Mouse (Mus musculus): Measurements from ENCODE around the gene Fbxw8.
A peak's percentile ranks its signal among the peaks of the same experiment; 100 is the strongest.

Gene Fbxw8

DNA sequence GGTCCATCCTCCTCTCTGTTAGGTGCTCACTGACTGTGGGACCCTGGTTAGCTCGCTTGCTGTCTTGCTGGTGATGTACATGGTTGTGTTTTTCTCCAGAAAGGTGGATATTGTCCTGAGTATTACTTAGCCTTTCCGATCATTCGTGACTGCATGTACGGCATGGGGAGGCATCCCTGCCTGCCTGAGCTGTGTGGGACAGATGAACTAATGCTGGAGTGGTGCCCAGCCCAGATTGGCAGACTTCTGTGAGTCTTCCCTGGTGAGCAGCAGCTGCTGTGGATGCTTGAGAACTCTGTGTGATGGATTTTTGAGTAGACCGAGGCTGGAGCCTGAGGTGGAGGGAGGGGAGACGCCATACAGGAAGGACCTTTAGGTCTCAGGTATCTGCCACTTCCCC is 110.4 kb downstream of the Fbxw8 start:
- no peak for DNase-seq (ENCODE audit: low spot score)

DNA sequence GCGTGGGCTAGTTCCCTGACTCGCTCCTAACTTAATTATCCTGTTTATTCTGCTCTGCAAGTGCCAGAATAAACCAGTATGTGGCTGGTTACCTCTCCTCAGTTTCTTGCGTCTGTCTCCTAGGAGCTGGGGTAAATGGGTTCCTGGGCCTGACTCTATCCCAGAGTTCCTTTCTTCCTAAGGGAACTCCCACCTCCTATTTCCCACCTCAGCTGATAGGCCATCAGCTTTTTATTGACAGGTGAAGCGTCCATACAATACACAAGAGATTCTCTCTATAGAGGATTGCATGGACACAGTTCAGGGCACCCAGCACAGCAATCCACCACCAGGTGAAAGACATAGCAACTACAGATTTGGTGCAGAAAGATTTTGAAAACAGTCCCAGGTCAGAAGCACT is 111.5 kb downstream of the Fbxw8 start:
- DNase-seq (ENCODE audit: low spot score): no peak

DNA sequence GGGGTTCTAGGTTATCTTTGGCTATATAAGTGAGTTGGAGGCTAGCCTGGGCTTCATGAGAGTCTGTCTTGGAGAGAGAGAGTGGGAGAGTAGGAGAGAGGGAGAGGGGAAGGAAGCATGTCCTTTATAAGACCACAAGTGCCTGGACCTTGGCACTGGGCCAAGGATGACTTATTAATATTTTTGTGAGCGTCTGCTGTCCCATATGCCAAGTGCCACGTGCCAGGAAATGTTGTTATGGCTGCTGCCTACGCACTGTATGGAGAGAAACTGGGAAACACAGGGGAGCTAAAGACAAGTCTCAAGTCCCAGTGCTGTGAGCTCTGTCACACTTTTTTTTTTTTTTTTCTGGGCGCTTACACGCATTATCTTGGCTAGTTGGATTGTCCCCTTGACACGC is 112.7 kb downstream of the Fbxw8 start:
- DNase-seq (ENCODE audit: low spot score): no peak

DNA sequence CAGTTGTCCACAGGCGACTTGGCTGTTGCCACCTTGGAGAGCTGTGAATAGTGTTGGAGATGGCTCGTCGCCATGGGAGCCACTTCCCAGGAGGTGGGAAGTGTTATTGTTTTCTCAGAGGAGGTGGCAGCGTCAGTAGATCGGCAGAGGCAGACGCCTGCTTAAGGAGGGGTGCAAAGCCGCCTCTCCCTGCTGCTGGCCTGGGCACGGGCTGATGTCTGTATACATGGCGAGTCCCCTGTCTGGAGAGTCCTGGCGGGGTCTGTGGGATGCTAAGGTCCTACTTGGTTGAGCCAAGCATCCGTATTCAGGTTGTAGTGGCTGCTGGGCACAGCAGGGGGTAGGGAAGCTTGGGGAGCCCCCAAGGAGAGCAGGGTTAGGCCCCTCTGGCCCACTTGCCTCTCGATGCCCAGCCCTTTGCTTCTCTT is 116.0 kb downstream of the Fbxw8 start:
- no peak for DNase-seq (ENCODE audit: low spot score)

DNA sequence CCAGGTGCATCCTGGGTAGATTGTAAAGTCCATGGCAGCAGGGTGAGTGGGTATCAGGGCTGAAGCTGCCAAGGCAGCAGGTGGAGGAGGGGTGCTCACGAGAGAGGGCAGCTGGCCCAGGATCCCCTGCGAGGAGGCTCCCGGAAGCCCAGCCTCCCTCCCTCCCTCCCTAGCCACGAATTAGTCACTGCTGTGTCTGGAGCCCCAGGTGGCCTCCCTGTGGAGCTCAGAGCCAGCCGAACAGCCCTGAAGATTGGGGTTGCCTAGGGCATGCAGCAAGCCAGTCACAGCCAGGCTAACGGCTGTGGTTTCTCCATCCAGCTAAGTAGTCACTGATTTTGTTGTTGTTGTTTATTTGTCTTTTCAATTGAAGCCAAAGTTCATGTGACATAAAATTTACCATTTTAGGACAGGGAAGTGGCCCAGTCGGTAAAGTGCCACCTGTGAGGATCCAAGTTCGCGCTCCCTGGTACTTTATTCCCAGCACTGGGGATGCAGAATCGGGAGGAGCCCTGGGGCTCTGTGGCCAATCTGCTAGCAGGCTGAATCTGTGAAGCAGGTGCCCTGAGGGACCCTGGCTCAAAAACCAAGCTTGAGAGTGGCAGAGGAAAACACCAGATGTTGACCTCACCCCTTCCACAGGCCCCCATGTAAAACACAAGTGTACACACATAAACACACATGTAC is 117.3 kb downstream of the Fbxw8 start:
- DNase-seq (ENCODE audit: low spot score): no peak

DNA sequence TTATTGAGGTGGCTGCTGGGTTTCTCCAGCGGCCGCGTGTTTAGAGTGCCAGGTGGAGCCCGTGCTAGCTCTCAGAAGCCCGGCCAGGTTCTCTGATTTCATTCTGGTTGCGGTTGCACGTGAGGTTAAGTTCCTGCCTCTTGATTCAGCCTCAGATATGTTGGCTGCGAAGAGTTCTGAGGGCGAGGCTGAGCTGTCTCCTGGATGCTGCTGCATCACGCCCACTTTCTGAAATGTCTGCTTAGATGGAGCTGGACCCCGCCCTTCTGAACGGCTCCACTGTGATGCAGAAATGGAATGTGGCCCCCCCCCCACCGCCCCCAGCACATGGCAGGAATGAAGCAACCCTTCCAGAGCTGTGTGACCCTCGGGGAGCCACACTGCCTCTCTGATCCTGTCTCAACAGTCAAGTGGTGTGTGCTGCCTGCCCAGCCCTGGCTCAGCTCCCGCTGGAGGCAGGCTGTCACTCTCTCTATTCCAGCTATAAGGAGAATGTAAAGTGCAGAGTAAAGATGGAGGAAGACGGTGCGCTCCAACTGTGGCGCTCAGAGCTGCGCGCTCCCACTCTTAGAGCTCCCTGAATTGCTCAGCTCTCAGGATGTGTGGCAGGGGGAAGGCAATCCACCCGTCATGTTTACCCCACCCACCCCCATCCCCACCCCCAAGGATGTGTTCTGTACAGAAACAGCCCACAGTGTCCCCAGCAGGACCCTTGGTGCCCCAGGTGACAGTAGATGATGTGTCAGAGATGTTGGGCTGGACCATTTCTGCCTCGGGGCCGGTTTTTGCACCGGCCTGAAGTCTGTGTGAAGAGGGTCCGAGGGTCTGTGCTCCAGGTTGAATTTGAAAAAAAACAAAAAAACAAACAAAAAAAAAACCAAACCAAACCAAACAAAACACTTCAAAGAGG is 118.1 kb downstream of the Fbxw8 start:
- DNase-seq (ENCODE audit: low spot score): no peak

DNA sequence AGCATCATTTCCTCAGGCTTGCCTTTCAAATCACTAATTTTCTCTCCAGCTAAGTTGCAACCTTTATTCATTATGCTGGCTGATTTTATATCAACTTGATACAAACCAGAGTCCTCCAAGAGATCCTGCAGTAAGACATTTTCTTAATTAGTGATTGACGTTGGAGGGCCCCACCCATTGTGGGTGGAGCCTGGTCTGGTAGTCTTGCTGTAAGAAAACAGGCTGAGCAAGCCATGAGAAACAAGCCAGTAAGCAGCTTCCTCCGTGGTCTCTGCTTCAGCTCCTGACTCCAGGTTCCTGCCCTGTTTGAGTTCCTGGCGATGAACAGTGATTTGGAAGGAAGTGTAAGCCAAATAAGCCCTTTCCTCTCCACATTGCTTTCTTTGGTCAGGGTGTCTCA is 119.5 kb downstream of the Fbxw8 start:
- DNase-seq (ENCODE audit: low spot score): no peak

DNA sequence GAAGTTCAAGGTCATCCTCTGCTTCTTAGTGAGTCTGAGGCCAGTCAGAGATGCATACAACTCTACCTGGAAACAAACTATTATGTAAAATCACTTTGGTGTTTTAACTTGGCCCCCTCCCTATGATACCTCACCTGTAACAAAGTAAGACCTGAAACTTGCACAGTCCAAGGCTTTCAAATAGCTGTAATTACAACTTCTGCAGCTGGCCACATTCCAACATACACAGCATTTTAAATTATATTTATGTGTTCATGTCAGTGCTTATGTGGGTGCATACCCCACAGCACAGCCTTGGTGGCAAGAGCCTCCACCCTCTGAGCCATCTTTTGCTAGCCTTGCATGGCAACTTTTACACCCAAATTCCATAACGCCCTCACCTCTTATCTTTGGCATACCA is 120.6 kb downstream of the Fbxw8 start:
- DNase-seq (ENCODE audit: low spot score): no peak

DNA sequence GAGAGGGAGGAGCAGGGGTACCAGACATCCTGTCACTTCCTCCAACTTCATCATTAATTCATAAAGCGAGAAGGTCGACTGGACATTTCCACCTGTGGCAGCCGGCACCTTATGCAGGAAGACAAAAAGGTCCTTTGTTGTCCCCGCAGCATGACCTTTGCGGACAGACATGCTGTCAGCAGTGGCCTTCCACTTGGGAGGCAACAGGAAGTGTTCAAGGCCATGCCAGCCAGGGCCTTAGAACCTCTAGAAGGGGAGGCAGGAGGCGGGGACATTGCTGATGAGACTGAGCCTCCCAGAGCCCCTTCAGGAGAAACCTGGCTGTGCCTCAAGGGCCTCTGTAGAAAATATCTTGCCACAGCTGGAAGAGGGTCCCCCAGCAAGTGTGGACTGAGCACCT is 121.5 kb downstream of the Fbxw8 start:
- no peak for DNase-seq (ENCODE audit: low spot score)

DNA sequence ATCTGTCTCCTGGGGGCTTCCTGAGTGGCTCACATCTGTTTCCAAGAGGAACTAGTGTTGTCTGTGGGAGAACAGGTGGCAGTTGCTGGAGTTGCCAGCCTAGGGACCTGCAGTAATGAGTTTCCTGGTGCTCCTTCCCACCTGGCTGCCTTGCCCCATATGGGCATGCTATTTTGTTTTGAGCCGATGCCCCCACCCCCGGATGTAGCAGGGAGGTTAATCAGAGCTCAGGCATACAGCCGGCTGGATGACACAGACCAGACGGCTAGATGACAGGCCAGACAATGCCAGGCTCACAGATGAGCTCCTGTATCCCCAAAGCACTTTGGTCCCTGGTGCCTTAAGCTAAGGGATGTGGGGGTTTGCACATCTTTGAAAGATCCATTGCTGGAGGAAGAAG is 121.9 kb downstream of the Fbxw8 start:
- no peak for DNase-seq (ENCODE audit: low spot score)

DNA sequence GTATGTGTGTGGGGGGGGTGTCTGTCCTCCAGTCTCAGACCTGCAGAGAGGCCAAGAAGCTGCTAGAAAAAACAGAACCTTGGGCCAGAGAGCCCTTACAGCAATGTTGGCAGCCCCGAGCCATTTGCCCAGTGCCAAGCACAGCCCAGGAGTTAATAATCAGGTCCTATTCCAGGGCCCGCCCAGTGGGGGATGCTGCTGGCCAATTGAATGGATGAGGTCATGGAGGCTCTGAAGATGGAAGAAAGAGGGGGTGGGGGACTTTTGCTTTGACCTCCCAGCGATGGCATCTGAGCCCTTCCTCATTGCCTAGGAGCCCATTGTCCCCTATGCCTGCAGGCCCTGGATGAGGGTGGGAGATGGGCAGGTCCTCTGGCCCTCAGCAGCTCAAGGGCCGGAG is 123.8 kb downstream of the Fbxw8 start:
- no peak for DNase-seq (ENCODE audit: low spot score)

DNA sequence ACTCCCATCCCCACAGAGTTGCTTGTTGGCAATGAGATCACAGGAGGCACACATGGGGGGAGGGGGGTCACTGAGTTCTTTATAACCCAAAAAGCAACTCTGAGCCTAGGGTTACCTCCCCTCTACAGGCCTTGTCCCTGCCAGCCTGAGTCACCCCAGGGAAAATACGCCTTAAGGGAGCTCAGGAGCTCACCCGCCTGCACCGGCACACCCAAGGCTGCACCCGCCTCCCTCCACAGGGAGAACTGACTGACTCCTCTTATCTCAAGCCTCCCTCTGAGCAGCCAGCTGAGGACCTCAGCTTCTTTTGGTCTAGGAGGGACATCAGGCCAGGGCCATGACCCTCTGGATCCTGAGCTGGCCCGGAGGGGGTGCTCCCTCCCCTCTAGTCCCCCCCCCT is 124.2 kb downstream of the Fbxw8 start:
- DNase-seq (ENCODE audit: low spot score): no peak

DNA sequence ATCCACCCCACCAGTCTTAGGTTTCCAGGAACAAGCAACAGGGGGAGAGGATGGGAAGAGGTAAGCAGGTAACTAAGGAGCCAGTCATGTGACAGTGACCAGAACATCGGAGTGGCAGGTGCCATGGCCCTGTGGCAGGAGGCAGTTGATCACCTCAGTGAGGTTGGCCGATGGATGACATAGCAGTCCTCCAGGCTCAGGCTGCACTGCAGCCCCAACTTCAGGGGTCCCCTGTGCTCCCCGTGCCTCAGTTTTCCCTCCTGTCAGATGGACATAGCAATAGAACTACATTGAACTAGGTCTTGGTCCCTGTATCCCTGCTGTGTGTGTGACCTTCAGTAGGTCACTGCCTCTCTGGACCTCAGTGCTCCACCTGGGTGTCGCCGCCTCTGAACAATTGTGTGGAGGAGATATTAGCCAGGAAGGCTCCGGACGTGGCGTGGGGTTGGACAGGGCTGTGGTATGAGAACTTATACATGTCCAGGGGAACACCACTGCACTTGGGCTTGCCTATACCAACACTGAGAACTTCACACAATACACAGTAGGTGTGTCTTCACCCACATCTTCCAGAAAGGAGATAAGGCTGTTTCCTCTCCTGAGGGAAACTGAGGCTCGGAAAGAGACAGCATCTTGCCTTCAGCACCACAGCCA is 125.1 kb downstream of the Fbxw8 start:
- DNase-seq (ENCODE audit: low spot score): no peak

DNA sequence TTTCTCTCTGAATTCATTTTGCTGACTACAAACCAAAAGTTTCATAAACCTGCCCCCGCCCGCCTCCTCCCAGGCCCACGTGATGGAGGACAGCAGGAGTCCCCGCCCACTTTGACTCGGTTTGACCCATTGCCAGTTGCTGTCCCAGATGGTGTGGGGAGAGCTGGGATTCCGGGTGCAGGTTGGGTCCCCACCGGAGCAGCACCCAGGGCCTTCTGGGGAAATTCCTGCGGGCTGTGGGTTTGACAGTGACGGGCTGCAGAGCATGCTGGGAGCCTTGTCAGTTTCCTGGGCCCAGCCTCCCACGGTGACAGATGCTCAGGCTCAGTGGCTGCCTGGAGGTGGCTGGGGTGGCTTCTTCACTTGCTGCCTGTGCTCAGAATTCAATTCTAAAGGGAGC is 125.8 kb downstream of the Fbxw8 start:
- DNase-seq (ENCODE audit: low spot score): peak; percentile 68

DNA sequence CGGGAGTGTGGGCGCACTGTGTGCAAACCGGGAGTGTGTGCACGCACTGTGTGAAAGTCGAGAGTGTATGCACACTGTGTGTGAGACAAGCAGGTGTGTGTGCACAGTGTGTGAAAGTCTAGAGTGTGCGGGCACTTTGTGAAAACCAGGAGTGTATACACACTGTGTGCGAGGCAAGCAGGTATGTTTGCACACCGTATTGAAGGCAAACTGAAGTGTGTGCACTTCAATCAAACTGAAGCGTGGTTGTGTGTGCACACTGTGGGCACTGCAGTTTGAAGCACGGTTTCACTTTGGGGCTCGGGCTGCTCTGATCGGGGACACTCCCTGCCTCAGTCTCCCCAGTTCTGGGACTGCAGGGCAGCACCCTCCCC is 126.2 kb downstream of the Fbxw8 start:
- DNase-seq (ENCODE audit: low spot score): no peak

DNA sequence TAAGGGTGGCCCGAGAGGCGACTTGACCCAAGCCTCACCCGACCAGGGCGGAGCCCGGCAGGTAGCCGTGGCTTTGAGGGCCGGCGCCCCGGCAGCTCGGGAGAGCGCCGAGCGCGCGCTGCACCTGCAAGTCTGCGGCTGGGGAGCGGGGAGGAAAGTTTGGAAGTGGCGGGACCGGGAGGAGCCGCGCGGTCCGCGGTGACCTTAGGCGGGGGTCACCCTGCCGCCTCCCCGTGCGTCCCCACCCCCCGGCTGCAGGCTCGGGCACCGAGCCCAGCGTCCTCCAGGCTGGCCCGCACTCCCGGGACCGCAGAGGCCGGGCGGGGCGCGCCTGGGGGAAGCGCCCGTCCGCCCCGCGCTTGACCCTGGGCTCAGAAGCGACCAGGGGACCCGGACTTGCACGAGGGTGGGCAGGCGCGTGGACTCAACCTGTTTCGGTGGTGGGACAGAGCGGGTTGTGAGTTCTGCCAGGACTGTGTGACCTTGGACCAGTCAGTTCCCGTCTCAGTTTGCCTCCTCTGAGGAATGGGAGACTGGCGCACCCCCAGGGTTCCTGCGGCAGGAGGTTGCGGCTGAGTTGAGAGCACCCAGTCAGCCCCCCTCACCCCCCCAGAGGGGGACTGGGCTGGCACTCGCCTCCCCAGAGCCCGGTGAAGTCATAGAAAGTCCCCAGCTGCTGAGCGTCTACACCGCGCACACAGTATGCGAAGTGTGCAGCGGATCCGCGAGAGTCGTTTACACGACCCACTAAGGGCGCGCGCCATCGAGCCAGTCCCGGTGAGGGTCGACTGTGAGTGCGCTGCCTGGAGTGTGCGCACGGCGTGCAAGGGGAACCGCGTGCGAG is 126.9 kb downstream of the Fbxw8 start:
- DNase-seq (ENCODE audit: low spot score): no peak

DNA sequence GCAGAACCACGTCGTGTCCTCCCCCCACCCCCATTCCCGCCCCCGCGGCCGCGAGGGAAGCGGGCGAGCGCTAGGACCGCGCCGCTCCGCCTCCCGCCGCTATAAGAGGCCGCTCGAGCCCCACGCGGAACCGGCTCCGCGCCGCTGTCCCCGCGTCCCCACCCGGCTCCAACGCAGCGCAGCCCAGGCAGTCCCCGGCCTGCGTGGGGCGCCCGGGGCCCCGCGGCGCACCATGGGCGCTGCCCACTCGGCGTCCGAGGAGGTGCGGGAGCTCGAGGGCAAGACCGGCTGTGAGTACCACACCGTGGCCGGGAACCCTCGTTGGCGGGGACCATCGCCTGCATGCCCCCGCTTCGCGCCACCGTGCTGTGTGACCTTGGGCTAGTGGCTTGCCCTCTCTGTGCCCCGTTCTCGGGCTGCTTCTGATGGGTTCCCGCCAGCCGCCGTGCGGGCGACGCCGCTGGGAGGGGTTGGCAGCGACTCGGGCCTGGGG is 127.5 kb downstream of the Fbxw8 start, which contains the start of gene Tesc:
Gene Tesc (plus strand): TSS at position 46 of the 493 bp plus-strand sequence.
- DNase-seq (ENCODE audit: low spot score): no peak

DNA sequence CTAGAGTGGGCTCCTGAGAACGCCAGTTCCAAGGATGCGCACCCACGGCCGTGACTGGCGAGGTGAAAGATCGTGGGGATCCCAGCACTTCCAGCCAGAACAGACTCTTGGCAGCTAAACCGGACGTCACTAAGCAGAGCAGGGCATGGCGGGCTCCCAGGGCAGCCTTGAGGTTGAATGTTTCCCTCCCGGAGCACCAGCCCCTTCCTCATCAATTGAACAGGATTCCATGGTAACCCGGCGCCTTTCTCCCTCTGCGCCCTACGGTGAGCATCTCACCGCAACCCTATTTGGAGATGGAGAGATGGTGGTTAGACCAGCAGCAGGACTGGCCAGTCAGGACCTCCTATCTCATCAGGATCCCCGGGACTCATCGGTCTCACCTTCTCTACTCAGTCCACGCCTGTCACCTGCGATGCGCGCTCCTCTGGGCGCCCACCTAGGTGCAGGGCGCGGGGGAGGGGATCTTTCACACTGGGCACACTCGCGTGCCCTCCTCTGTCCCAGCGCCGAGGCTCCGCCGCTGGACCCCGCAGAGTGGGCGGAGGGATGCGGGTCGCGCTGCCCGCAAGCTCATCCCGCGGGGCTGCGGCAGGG is 128.1 kb downstream of the Fbxw8 start:
- no peak for DNase-seq (ENCODE audit: low spot score)

DNA sequence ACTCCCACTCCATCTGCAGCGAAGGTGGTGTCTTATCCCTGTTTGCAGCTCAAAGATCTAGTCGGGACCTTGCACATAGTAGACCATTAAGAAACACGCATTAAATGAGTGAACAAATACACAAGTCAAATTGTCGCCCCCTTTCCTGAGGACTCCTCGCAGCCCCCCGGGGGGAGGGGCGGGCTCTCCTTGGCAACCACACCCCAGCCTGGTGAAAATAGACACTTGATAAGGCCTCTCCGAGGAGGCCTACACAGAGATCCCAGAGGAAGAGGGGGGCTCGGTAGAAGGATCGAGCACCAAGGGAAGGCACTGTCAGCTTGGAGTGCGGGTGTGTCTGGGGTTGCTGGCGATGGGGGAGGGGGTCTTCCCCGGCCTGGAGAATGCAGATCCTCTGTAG is 128.9 kb downstream of the Fbxw8 start:
- no peak for DNase-seq (ENCODE audit: low spot score)

DNA sequence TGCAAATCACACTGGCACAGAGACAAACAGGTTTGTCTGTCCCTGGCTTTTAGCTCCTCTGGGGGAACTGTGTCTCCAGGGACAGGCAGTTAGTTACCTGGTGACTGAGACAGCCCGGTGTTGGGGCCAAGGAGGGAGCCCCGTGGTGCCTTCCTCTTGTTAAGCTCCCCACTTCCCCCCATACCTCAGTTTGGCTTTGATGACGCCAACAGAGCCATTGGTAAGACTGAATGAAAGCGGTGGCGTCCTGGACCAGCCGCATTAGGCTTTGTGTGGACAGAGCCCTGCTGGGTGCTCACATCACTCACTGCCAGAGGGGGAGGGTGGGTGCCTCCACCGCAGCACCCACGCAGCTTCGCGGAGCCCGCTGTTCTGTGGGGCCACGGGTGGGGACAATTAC is 129.4 kb downstream of the Fbxw8 start:
- DNase-seq (ENCODE audit: low spot score): no peak

DNA sequence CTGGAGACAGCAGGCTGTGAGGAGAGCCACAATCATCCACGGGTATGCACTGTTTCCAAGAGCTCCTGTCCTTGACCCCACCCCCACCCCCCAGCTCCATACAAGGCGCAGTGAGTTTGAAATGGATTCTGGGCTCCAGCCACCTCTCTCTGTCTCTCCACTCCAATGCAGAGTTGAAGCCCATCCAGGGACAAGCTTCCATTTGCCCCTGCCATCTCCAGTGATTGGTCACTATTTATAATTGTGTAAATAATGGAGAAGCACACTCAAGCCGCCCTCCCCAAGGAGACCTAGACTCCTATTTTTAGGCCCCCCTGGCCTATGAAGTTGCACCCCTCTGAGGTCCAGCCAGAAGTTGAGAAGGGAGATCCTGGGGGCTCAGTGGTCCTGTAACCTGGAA is 132.2 kb downstream of the Fbxw8 start:
- DNase-seq (ENCODE audit: low spot score): no peak

DNA sequence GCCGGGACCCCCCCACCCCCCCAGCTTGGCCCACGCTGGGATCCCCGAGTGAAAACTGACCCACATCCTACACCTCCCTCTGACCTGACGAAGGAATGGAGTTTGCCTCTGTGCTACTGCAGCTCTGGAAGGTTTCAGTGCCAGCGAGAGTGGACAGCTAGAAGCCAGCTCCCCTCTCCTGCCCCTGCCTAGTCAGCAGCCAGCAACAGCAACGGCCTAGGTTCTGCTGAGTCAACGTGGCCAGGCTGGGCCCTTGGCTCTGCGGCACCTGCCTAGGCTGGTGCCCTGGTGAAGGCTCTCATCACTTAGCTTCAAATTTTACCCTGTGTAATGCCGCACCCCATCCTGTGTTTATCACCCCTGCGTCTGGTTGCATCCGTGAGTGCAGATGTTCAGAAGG is 135.4 kb downstream of the Fbxw8 start:
- no peak for DNase-seq (ENCODE audit: low spot score)

Data from layer of hippocampus, adult 9-10 months (tissue).